Mouse (Mus musculus) erythroblast, embryonic 14.5 days (primary cell): ENCODE data around the gene Tle1. TPM values are rescaled to one million over a fixed set of nuclear protein-coding genes. Genes with fewer than 3 reads are reported as not detected.

Source experiments
- H3K27me3 ChIP-seq: 2 replicates; pipeline ENCODE4 v1.6.1; 2012; ENCODE audit warnings: inconsistent platforms; ENCODE audit not compliant: control insufficient read depth
- H3K36me3 ChIP-seq: 2 replicates; pipeline ENCODE4 v1.6.1; 2012; ENCODE audit warnings: mild to moderate bottlenecking, inconsistent platforms; ENCODE audit not compliant: control insufficient read depth
- H3K4me1 ChIP-seq: 2 replicates; pipeline ENCODE4 v1.6.1; 2012; ENCODE audit warnings: inconsistent platforms; ENCODE audit not compliant: control insufficient read depth
- H3K4me3 ChIP-seq: replicated peaks from 2 replicates; pipeline ENCODE3; 2012; ENCODE audit warnings: moderate library complexity, mild to moderate bottlenecking, inconsistent platforms
- H3K9me3 ChIP-seq: 2 replicates; pipeline ENCODE4 v1.6.1; 2012; ENCODE audit warnings: low read length, inconsistent platforms, mixed read lengths; ENCODE audit not compliant: control insufficient read depth
- GATA1 ChIP-seq: IDR thresholded peaks from 2 replicates; pipeline ENCODE4 v1.6.1; 2012; ENCODE audit warnings: low read length, inconsistent platforms, mixed read lengths
- TAL1 ChIP-seq: IDR thresholded peaks from 3 replicates; pipeline ENCODE4 v1.6.1; 2012; ENCODE audit warnings: low read length, inconsistent platforms, mixed read lengths
- polyA plus RNA-seq: library from polyadenylated mRNA; stranded (reverse); fragments of >175 nt; gene quantifications from 2 replicates; pipeline ENCODE4 v1.2.3, GENCODE M21; 2012

Gene Tle1
- polyA plus RNA-seq, 1 experiment, result 0.30 TPM

GRCm38 (mm10) chr4:72198877-72199411, 1.8 kb downstream of the Tle1 start:
- TF ChIP-seq GATA1 (no peak), TAL1 (no peak)
- H3K9me3 ChIP-seq, result no peaks in the 10 kb centered on the region
- H3K4me3 ChIP-seq, result peak overlapping the region; percentile 74

GRCm38 (mm10) chr4:72197888-72198605, 2.7 kb downstream of the Tle1 start:
- no peak for TF ChIP-seq GATA1
- TF ChIP-seq TAL1, result no peak
- Histone ChIP-seq H3K4me3 (peak overlapping the region; percentile 74), H3K27me3 (peaks cover 18% of the 10 kb centered on the region), H3K4me1 (peaks cover 45% of the 10 kb centered on the region), H3K9me3 (no peaks in the 10 kb centered on the region), H3K36me3 (peaks cover 30% of the 10 kb centered on the region)

More at GRCm38 (mm10) chr4:72198877-72199411, 1.8 kb downstream of the Tle1 start:
- Histone ChIP-seq H3K4me1 (peaks cover 45% of the 10 kb centered on the region), H3K27me3 (peaks cover 27% of the 10 kb centered on the region), H3K36me3 (peaks cover 30% of the 10 kb centered on the region)

GRCm38 (mm10) chr4:72195116-72195835, 5.4 kb downstream of the Tle1 start:
- H3K9me3 ChIP-seq, result no peaks in the 10 kb centered on the region
- H3K4me3 ChIP-seq, result no peak overlapping the region
- no peak for TF ChIP-seq GATA1
- TF ChIP-seq TAL1, result no peak
- H3K4me1 ChIP-seq, result peaks cover 29% of the 10 kb centered on the region
- no peaks in the 10 kb centered on the region for H3K27me3 ChIP-seq
- H3K36me3 ChIP-seq, result peaks cover 43% of the 10 kb centered on the region

GRCm38 (mm10) chr4:72193276-72193675, 7.4 kb downstream of the Tle1 start:
- Histone ChIP-seq H3K4me3 (no peak overlapping the region), H3K36me3 (peaks cover 43% of the 10 kb centered on the region), H3K4me1 (peaks cover 9% of the 10 kb centered on the region), H3K27me3 (no peaks in the 10 kb centered on the region), H3K9me3 (no peaks in the 10 kb centered on the region)
- TF ChIP-seq TAL1 (no peak), GATA1 (no peak)

GRCm38 (mm10) chr4:72184476-72184875, 16.2 kb downstream of the Tle1 start:
- H3K4me1 ChIP-seq, result no peaks in the 10 kb centered on the region
- TF ChIP-seq GATA1, result no peak
- no peak for TF ChIP-seq TAL1
- no peak overlapping the region for H3K4me3 ChIP-seq
- no peaks in the 10 kb centered on the region for H3K27me3 ChIP-seq
- H3K9me3 ChIP-seq, result no peaks in the 10 kb centered on the region
- H3K36me3 ChIP-seq, result peaks cover 21% of the 10 kb centered on the region

GRCm38 (mm10) chr4:72182343-72182988, 18.3 kb downstream of the Tle1 start:
- Histone ChIP-seq H3K9me3 (no peaks in the 10 kb centered on the region), H3K36me3 (peaks cover 21% of the 10 kb centered on the region), H3K27me3 (no peaks in the 10 kb centered on the region), H3K4me1 (no peaks in the 10 kb centered on the region), H3K4me3 (no peak overlapping the region)
- TF ChIP-seq TAL1 (no peak), GATA1 (no peak)

- Histone ChIP-seq H3K4me3 (no peak overlapping the region), H3K36me3 (peaks cover 7% of the 10 kb centered on the region; the same call in 1 of the 2 replicates), H3K4me1 (no peaks in the 10 kb centered on the region), H3K27me3 (no peaks in the 10 kb centered on the region), H3K9me3 (no peaks in the 10 kb centered on the region)
- TF ChIP-seq TAL1 (no peak), GATA1 (no peak)
Observed at GRCm38 (mm10) chr4:72175943-72176342, 24.8 kb downstream of the Tle1 start.

- Histone ChIP-seq H3K27me3 (no peaks in the 10 kb centered on the region), H3K4me3 (no peak overlapping the region), H3K9me3 (no peaks in the 10 kb centered on the region), H3K36me3 (peaks cover 25% of the 10 kb centered on the region), H3K4me1 (no peaks in the 10 kb centered on the region; the same call in 1 of the 2 replicates)
- TF ChIP-seq TAL1 (no peak), GATA1 (no peak)
Observed at GRCm38 (mm10) chr4:72168267-72168666, 32.5 kb downstream of the Tle1 start.
